Mouse (Mus musculus) heart, embryonic 16.5 days (tissue): ENCODE results near the gene Plvap. TPM values are rescaled to one million over a fixed set of nuclear protein-coding genes. Genes with fewer than 3 reads are reported as not detected.

Source experiments
- ATAC-seq: fragments of 200-750 bp; cut with Nextera tagmentation; replicated peaks from 2 replicates; pipeline ENCODE4 v1.8.0; 2017; ENCODE audit warnings: moderate number of reproducible peaks; ENCODE audit not compliant: insufficient read depth, low FRiP score; ENCODE audit errors: extremely low read depth
- H3K27ac ChIP-seq: fragments of 300-500 bp; sonication (generic); 2 replicates; pipeline ENCODE4 v1.5.1; 2014; ENCODE audit warnings: mild to moderate bottlenecking, low read length, control low read depth, moderate library complexity
- H3K27me3 ChIP-seq: fragments of 300-500 bp; sonication (generic); 2 replicates; pipeline ENCODE4 v1.6.1; 2014; ENCODE audit warnings: low read length, mixed read lengths; ENCODE audit not compliant: control insufficient read depth, insufficient read depth
- H3K36me3 ChIP-seq: fragments of 300-500 bp; sonication (generic); 2 replicates; pipeline ENCODE4 v1.6.1; 2014; ENCODE audit not compliant: control insufficient read depth, insufficient read depth
- H3K4me1 ChIP-seq: fragments of 300-500 bp; sonication (generic); 2 replicates; pipeline ENCODE4 v1.6.1; 2014; ENCODE audit warnings: low read length, mixed read lengths; ENCODE audit not compliant: control insufficient read depth, insufficient read depth
- H3K4me2 ChIP-seq: fragments of 300-500 bp; sonication (generic); 2 replicates; pipeline ENCODE4 v1.6.1; 2014; ENCODE audit warnings: low read depth, mild to moderate bottlenecking, control low read depth, low read length
- H3K4me3 ChIP-seq: fragments of 300-500 bp; sonication (generic); 2 replicates; pipeline ENCODE4 v1.5.1; 2014; ENCODE audit warnings: mild to moderate bottlenecking, control low read depth, low read length
- H3K9ac ChIP-seq: fragments of 300-500 bp; sonication (generic); 2 replicates; pipeline ENCODE4 v1.6.1; 2014; ENCODE audit warnings: low read length, control low read depth
- H3K9me3 ChIP-seq: fragments of 300-500 bp; sonication (generic); replicated peaks from 2 replicates; pipeline ENCODE4 v1.6.1; 2016; ENCODE audit warnings: low read length; ENCODE audit not compliant: control insufficient read depth
- WGBS: fragments of 180-500 bp; shearing (Covaris S2); extraction: QIAGEN DNeasy Blood & Tissue Kit; methylation state at CpG from one replicate; pipeline ENCODE4 v1.1.7; 2014; 5-methylcytosine and 5-hydroxymethylcytosine counted together
- polyA plus RNA-seq: library from polyadenylated mRNA; unstranded; fragments of >200 nt; fragmentation: Nextera tagmentation; extraction: Ambion mirVana; gene quantifications from 2 replicates; pipeline ENCODE4 v1.2.1, GENCODE M21; 2015

The Plvap gene
- polyA plus RNA-seq, 1 experiment from 2014 or later = 106 TPM

GRCm38 (mm10) chr8:71550754-71551153, 39.2 kb upstream of the Plvap start:
- no peak for ATAC-seq
- no peak overlapping the region for H3K9ac ChIP-seq
- H3K4me2 ChIP-seq = no peak overlapping the region
- no peaks in the 10 kb centered on the region for H3K9me3 ChIP-seq
- H3K36me3 ChIP-seq = peaks cover 13% of the 10 kb centered on the region
- H3K4me1 ChIP-seq = no peaks in the 10 kb centered on the region
- H3K27me3 ChIP-seq = no peaks in the 10 kb centered on the region
- H3K27ac ChIP-seq = no peak overlapping the region
- 61% methylated on average over 7 of the region's 7 CpGs for WGBS
- no peak overlapping the region for H3K4me3 ChIP-seq

DNA sequence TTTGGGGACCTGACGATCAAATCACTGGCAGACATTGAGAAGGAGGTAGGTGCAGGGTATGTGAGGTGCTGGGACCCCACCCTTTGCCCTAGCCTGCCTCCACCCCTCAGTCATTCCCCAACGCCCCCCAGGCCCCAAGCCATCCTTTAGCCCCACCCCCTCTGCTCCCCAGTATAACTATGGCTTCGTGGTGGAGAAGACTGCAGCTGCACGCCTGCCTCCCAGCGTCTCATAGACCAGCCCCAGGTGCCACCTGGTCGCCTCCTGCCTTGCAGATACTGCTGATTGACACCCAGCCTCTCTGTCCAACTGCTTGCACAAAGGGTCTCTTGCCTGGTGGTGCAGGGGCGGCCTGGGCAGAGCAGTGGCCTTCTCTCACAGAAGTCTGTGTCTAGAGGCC, 36.0 kb upstream of the Plvap start:
- Histone ChIP-seq H3K9me3 (no peaks in the 10 kb centered on the region), H3K4me3 (no peak overlapping the region), H3K4me2 (no peak overlapping the region), H3K27ac (no peak overlapping the region), H3K9ac (no peak overlapping the region), H3K36me3 (peaks cover 16% of the 10 kb centered on the region), H3K4me1 (peaks cover 5% of the 10 kb centered on the region; the same call in 1 of the 2 replicates), H3K27me3 (no peaks in the 10 kb centered on the region)
- ATAC-seq = no peak
- whole genome bisulfite sequencing = 83% methylated on average over 7 of the region's 7 CpGs

DNA sequence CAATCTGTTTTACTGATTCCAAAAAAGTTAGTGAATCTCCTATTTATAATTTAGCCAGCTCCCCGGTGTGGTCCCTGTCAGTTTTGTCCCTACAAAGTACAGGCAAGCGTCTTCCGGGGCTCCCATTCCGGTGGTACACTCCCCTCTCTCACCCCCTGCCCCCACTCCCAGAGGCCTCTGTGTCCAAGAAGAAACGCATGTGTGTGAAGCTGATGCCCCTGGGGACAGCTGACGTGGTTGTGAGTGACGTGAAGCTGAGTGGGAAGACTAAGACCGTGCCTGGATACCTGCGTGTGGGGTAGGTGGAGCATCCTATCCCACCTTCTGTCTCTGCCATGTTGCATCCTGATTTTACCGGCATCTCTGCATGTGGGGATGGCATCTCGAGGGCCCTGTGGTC, 33.5 kb upstream of the Plvap start:
- Histone ChIP-seq H3K36me3 (peaks cover 16% of the 10 kb centered on the region), H3K9me3 (no peaks in the 10 kb centered on the region), H3K27ac (no peak overlapping the region), H3K4me1 (peaks cover 5% of the 10 kb centered on the region; the same call in 1 of the 2 replicates), H3K4me2 (no peak overlapping the region), H3K4me3 (no peak overlapping the region), H3K27me3 (no peaks in the 10 kb centered on the region), H3K9ac (no peak overlapping the region)
- ATAC-seq = no peak
- WGBS = 87% methylated on average over 11 of the region's 11 CpGs

DNA sequence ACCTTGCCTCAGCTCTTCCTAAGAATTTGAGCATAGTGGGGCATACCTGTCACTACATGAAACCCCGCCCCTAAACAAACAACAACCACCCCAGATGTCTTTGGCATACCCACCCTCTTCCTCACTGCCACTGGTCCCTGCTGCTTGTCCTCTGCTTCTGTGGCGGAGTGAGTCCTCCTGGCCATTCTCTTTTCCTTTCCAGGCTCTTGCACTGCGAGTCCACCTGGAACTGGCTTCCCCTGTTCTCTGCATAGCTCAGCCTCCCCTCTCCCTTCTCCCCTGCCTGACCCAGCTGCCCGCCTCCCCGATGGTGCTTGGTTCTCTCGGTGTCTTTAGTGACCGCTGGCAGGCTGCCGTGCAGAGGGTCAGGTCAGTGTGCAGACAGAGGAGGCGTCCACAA, 32.2 kb upstream of the Plvap start:
- WGBS = 78% methylated on average over 9 of the region's 9 CpGs
- H3K9me3 ChIP-seq = no peaks in the 10 kb centered on the region
- peak overlapping the region; percentile 81 for H3K4me2 ChIP-seq
- H3K27ac ChIP-seq = no peak overlapping the region
- no peaks in the 10 kb centered on the region for H3K27me3 ChIP-seq
- peaks cover 16% of the 10 kb centered on the region for H3K36me3 ChIP-seq
- ATAC-seq = no peak
- H3K4me3 ChIP-seq = peak overlapping the region; percentile 81
- H3K9ac ChIP-seq = peak overlapping the region; percentile 84
- peaks cover 5% of the 10 kb centered on the region; the same call in 1 of the 2 replicates for H3K4me1 ChIP-seq

DNA sequence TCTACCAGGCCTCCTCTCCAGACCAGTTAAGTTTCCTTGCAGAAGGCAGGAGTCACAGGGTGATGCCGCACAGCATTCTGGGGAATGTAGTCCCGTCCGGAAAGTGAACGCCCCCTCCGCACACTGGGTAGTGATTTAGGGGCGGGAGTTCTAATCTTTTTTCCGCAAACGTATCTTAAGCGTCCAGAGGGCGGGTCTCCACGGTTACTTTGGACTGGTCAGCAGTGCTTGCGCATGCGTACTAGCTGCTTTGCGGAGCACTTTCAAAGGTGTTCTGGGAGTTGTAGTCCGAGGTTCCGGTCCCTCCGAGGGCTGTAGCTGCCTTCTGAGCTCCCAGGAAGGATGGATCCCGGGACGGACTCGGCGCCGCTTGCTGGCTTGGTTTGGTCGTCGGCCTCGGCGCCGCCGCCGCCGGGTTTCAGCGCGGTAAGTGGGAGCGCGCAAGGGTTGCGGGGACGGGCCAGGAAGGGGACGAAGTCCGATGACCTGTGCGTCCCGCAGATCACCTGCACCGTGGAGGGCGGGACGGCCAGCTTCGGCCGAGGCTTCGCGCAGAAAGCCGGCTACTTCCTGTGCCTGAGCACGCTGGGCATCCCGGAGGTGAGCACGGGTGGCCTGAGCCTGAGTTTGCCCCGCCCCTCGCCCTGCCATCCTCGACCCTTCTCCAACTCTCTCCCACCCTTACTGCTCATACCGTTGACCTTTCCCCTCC, 31.2 kb upstream of the Plvap start, which contains the start of gene Mvb12a:
Gene Mvb12a, plus strand, starts transcription at position 291 of the 712 bp plus-strand sequence.
- WGBS = under 1% methylated on average over 55 of the region's 55 CpGs
- Histone ChIP-seq H3K4me3 (peak within 1 kb of the TSS; percentile 81), H3K36me3 (peaks cover 9% of the 10 kb centered on the region), H3K4me1 (peaks cover 8% of the 10 kb centered on the region; the same call in 1 of the 2 replicates), H3K27me3 (no peaks in the 10 kb centered on the region), H3K27ac (peak within 1 kb of the TSS; percentile 66; the same call in 1 of the 2 replicates), H3K9ac (peak within 1 kb of the TSS; percentile 84), H3K4me2 (peak within 1 kb of the TSS; percentile 81), H3K9me3 (no peaks in the 10 kb centered on the region)
- ATAC-seq = peak; percentile 91

DNA sequence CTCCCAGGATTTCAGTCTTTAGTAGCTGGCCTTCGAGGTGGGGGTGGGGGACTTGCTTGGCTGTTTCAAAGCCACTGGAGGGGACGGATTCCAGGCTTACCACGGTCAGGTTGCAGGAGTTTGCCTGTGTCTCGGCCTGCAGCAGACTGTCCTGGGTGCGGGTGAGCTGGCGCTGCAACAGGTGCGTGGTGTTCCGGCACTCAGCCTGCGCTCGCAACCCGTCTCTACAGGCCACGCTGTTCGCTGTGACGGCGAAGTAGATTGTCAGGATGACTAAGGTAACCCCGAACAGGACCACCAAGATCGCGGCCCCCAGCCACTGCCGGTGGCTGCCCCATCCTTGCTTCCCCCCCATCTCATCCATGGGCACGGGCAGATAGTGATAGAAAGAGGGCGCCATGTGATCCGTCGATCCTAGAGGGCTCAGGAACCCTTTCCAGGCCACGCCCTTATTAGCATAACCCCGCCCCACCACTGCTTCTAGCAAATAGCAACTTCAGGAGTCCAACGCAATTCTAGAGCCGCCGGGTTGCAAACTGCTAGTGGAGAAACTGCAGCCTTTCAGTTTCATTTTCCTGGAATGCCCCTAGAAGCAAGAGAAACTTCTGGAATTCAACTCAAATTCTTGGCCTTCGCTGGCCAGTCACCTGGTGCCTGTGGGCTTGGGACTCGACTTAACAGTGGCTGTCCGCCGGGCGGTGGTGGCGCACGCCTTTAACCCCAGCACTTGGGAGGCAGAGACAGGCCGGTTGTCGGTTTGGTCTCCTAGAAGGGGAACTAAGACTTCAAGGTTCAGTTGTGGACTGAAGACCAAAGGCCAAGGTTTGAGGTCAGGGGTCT, 25.7 kb upstream of the Plvap start, which contains the start of gene Bst2:
Gene Bst2, minus strand, starts transcription at position 429 of the 840 bp plus-strand sequence.
- peak within 1 kb of the TSS; percentile 73 for H3K4me2 ChIP-seq
- peak within 1 kb of the TSS; percentile 75 for H3K27ac ChIP-seq
- 3% methylated on average over 37 of the region's 37 CpGs for WGBS
- peak within 1 kb of the TSS; percentile 64 for H3K4me3 ChIP-seq
- H3K9ac ChIP-seq = peak within 1 kb of the TSS; percentile 72
- 0 out of 2 replicates have a peak, but pooled peaks cover 5% of the 10 kb centered on the region for H3K4me1 ChIP-seq
- no peaks in the 10 kb centered on the region for H3K27me3 ChIP-seq
- H3K36me3 ChIP-seq = no peaks in the 10 kb centered on the region
- ATAC-seq = peak; percentile 81
- H3K9me3 ChIP-seq = no peaks in the 10 kb centered on the region

GRCm38 (mm10) chr8:71535663-71536062, 24.1 kb upstream of the Plvap start:
- 0 out of 2 replicates have a peak, but pooled peaks cover 5% of the 10 kb centered on the region for H3K4me1 ChIP-seq
- no peak overlapping the region for H3K27ac ChIP-seq
- H3K9me3 ChIP-seq = no peaks in the 10 kb centered on the region
- ATAC-seq = 0 out of 2 replicates have a peak, but pooled peaks have one; percentile 23
- no peaks in the 10 kb centered on the region for H3K27me3 ChIP-seq
- peak overlapping the region; percentile 64; the same call in 1 of the 2 replicates for H3K4me3 ChIP-seq
- no peak overlapping the region for H3K9ac ChIP-seq
- WGBS = 60% methylated on average over 5 of the region's 5 CpGs
- H3K36me3 ChIP-seq = no peaks in the 10 kb centered on the region
- peak overlapping the region; percentile 73 for H3K4me2 ChIP-seq

DNA sequence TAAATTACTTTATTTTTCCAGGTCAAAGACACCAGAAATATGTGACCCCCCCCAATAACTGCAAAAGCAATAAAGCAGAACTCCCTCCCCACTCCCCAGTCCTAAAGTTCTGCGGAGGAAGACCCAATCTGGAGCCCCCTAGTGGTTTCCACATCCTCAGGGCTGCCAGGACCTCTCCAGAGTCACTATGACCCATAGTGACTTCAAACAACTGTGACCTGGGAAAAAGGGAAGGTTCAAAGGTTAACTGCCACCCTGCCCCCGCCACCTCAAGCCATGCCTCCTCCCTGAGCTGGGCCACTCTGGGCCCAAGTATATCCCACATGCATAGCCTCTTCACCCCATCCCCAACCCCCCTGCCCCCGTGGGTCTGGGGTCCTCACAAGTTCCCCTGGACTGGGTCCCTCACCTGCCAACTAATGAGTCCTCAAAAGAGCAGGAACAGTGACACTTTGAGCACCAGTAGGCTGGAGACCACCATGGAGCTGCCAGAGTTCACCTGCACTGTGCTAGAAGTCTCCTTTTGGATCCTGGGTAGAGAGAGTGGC, 22.8 kb upstream of the Plvap start:
- H3K4me1 ChIP-seq = 0 out of 2 replicates have a peak, but pooled peaks cover 5% of the 10 kb centered on the region
- no peaks in the 10 kb centered on the region for H3K9me3 ChIP-seq
- no peak overlapping the region for H3K4me3 ChIP-seq
- no peaks in the 10 kb centered on the region for H3K36me3 ChIP-seq
- WGBS = 42% methylated on average over 3 of the region's 3 CpGs
- H3K27ac ChIP-seq = no peak overlapping the region
- H3K4me2 ChIP-seq = no peak overlapping the region
- H3K9ac ChIP-seq = no peak overlapping the region
- H3K27me3 ChIP-seq = no peaks in the 10 kb centered on the region
- no peak for ATAC-seq
